Mouse (Mus musculus) CD8-positive naive resting alpha-beta T cell, adult 57 days (primary cell): ENCODE measurements around the gene Gm20075. TPM values are rescaled to one million over a fixed set of nuclear protein-coding genes. Genes with fewer than 3 reads are reported as not detected.

Experiments
- total RNA-seq: library from RNA; stranded (reverse); gene quantifications from one replicate; pipeline ENCODE4 v1.2.4, GENCODE M21; 2023

Gm20075 gene
- total RNA-seq, result 8.3 TPM

GRCm38 (mm10) chr13:96081276-96081675 is at the start of gene Gm20075:
Gene Gm20075, minus strand, starts transcription at chr13:96081376.

GRCm38 (mm10) chr13:96081754-96082153 is 578 bp upstream of the Gm20075 start, which contains the start of gene Gm17190:
Gene Gm17190, plus strand, starts transcription at chr13:96082054.

Other genes starting within 250 kb of the Gm20075 start
- 53.6 TPM for gene Iqgap2, start 189.5 kb downstream of the Gm20075 start, total RNA-seq
- gene Gm17190, start 678 bp upstream of the Gm20075 start, total RNA-seq, result not detected
- gene Sv2c, start 51.2 kb upstream of the Gm20075 start, total RNA-seq, result 0.52 TPM